Mouse (Mus musculus): ENCODE data around the gene Bdh1. TPM values are rescaled to one million over a fixed set of nuclear protein-coding genes. Genes with fewer than 3 reads are reported as not detected.
A peak's percentile ranks its signal among the peaks of the same experiment; 100 is the strongest.

The Bdh1 gene
- polyA plus RNA-seq, 1 experiment from 2014 or later = 10.8 TPM

- WGBS = 57% methylated on average over 14 of the region's 14 CpGs
- no peaks in the 10 kb centered on the region for H3K36me3 ChIP-seq
Measured at GRCm38 (mm10) chr16:31412321-31412720, 9.8 kb upstream of the Bdh1 start.

GRCm38 (mm10) chr16:31413777-31414176, 8.3 kb upstream of the Bdh1 start:
- no peak overlapping the region for H3K27ac ChIP-seq (replicated peaks)
- no peaks in the 10 kb centered on the region for H3K4me1 ChIP-seq
- H3K4me3 ChIP-seq = no peak overlapping the region
- H3K27me3 ChIP-seq (replicated peaks) = no peaks in the 10 kb centered on the region
- H3K9ac ChIP-seq = no peak overlapping the region
- ATAC-seq (ENCODE audit: extremely low read depth, insufficient number of reproducible peaks, low FRiP score, low TSS enrichment) = no peak
- no peaks in the 10 kb centered on the region for H3K9me3 ChIP-seq
- no peak overlapping the region for H3K4me2 ChIP-seq
- no peaks in the 10 kb centered on the region for H3K36me3 ChIP-seq
- 60% methylated on average over 3 of the region's 3 CpGs for WGBS

More at GRCm38 (mm10) chr16:31412321-31412720, 9.8 kb upstream of the Bdh1 start:
- Histone ChIP-seq H3K9me3 (no peaks in the 10 kb centered on the region), H3K4me1 (no peaks in the 10 kb centered on the region), H3K27me3 (replicated peaks) (no peaks in the 10 kb centered on the region), H3K9ac (no peak overlapping the region), H3K4me2 (no peak overlapping the region), H3K4me3 (no peak overlapping the region), H3K27ac (replicated peaks) (no peak overlapping the region)
- no peak for ATAC-seq (ENCODE audit: extremely low read depth, insufficient number of reproducible peaks, low FRiP score, low TSS enrichment)

- 48% methylated on average over 9 of the region's 9 CpGs for WGBS
- Histone ChIP-seq H3K27me3 (replicated peaks) (no peaks in the 10 kb centered on the region), H3K27ac (replicated peaks) (no peak overlapping the region), H3K4me3 (no peak overlapping the region), H3K9me3 (no peaks in the 10 kb centered on the region), H3K9ac (no peak overlapping the region), H3K4me2 (no peak overlapping the region), H3K36me3 (no peaks in the 10 kb centered on the region), H3K4me1 (no peaks in the 10 kb centered on the region)
- no peak for ATAC-seq (ENCODE audit: extremely low read depth, insufficient number of reproducible peaks, low FRiP score, low TSS enrichment)
Measured at GRCm38 (mm10) chr16:31415885-31416450, 6.1 kb upstream of the Bdh1 start.

- 67% methylated on average over 3 of the region's 3 CpGs for WGBS
- Histone ChIP-seq H3K27ac (replicated peaks) (no peak overlapping the region), H3K9me3 (no peaks in the 10 kb centered on the region), H3K9ac (no peak overlapping the region), H3K4me2 (no peak overlapping the region), H3K27me3 (replicated peaks) (no peaks in the 10 kb centered on the region; the same call in 1 of the 2 replicates), H3K36me3 (no peaks in the 10 kb centered on the region), H3K4me3 (no peak overlapping the region), H3K4me1 (no peaks in the 10 kb centered on the region)
- ATAC-seq (ENCODE audit: extremely low read depth, insufficient number of reproducible peaks, low FRiP score, low TSS enrichment) = no peak
Measured at GRCm38 (mm10) chr16:31418704-31419103, 3.4 kb upstream of the Bdh1 start.

GRCm38 (mm10) chr16:31419457-31419856, 2.6 kb upstream of the Bdh1 start:
- no peak for ATAC-seq (ENCODE audit: extremely low read depth, insufficient number of reproducible peaks, low FRiP score, low TSS enrichment)
- Histone ChIP-seq H3K4me1 (no peaks in the 10 kb centered on the region), H3K36me3 (no peaks in the 10 kb centered on the region), H3K9me3 (no peaks in the 10 kb centered on the region), H3K9ac (no peak overlapping the region), H3K4me3 (no peak overlapping the region), H3K4me2 (no peak overlapping the region), H3K27ac (replicated peaks) (no peak overlapping the region), H3K27me3 (replicated peaks) (no peaks in the 10 kb centered on the region; the same call in 1 of the 2 replicates)
- 47% methylated on average over 5 of the region's 5 CpGs for WGBS

GRCm38 (mm10) chr16:31422722-31423121, 642 bp downstream of the Bdh1 start:
- no peak for ATAC-seq (ENCODE audit: extremely low read depth, insufficient number of reproducible peaks, low FRiP score, low TSS enrichment)
- Histone ChIP-seq H3K9ac (no peak overlapping the region), H3K27me3 (replicated peaks) (peaks cover 18% of the 10 kb centered on the region), H3K4me2 (no peak overlapping the region), H3K27ac (replicated peaks) (no peak overlapping the region), H3K4me1 (no peaks in the 10 kb centered on the region), H3K36me3 (no peaks in the 10 kb centered on the region), H3K9me3 (no peaks in the 10 kb centered on the region), H3K4me3 (no peak overlapping the region)
- WGBS = 53% methylated on average over 1 of the region's 1 CpGs

- H3K27me3 ChIP-seq (replicated peaks) = peaks cover 24% of the 10 kb centered on the region
- H3K27ac ChIP-seq (replicated peaks) = no peak overlapping the region
- WGBS = 87% methylated on average over 4 of the region's 4 CpGs
- H3K4me2 ChIP-seq = no peak overlapping the region
- no peak overlapping the region for H3K9ac ChIP-seq
- no peaks in the 10 kb centered on the region for H3K9me3 ChIP-seq
- no peak overlapping the region for H3K4me3 ChIP-seq
- H3K4me1 ChIP-seq = peaks cover 5% of the 10 kb centered on the region
- ATAC-seq (ENCODE audit: extremely low read depth, insufficient number of reproducible peaks, low FRiP score, low TSS enrichment) = no peak
- H3K36me3 ChIP-seq = no peaks in the 10 kb centered on the region
Measured at GRCm38 (mm10) chr16:31423368-31423767, 1.3 kb downstream of the Bdh1 start.

- Histone ChIP-seq H3K4me3 (no peak overlapping the region), H3K4me1 (peaks cover 14% of the 10 kb centered on the region), H3K36me3 (no peaks in the 10 kb centered on the region), H3K4me2 (no peak overlapping the region), H3K9ac (no peak overlapping the region), H3K27me3 (replicated peaks) (peaks cover 32% of the 10 kb centered on the region), H3K27ac (replicated peaks) (no peak overlapping the region), H3K9me3 (no peaks in the 10 kb centered on the region)
- no peak for ATAC-seq (ENCODE audit: extremely low read depth, insufficient number of reproducible peaks, low FRiP score, low TSS enrichment)
- 81% methylated on average over 4 of the region's 4 CpGs for WGBS
Measured at GRCm38 (mm10) chr16:31424416-31425187, 2.5 kb downstream of the Bdh1 start.

GRCm38 (mm10) chr16:31425508-31425907, 3.4 kb downstream of the Bdh1 start:
- WGBS = 2% methylated on average over 4 of the region's 4 CpGs
- Histone ChIP-seq H3K4me1 (peaks cover 19% of the 10 kb centered on the region), H3K4me2 (no peak overlapping the region), H3K27me3 (replicated peaks) (peaks cover 32% of the 10 kb centered on the region), H3K27ac (replicated peaks) (no peak overlapping the region), H3K36me3 (no peaks in the 10 kb centered on the region), H3K9ac (no peak overlapping the region), H3K9me3 (no peaks in the 10 kb centered on the region), H3K4me3 (no peak overlapping the region)
- no peak for ATAC-seq (ENCODE audit: extremely low read depth, insufficient number of reproducible peaks, low FRiP score, low TSS enrichment)

- no peak for ATAC-seq (ENCODE audit: extremely low read depth, insufficient number of reproducible peaks, low FRiP score, low TSS enrichment)
- Histone ChIP-seq H3K9me3 (no peaks in the 10 kb centered on the region), H3K4me3 (no peak overlapping the region), H3K36me3 (no peaks in the 10 kb centered on the region), H3K27me3 (replicated peaks) (peaks cover 37% of the 10 kb centered on the region), H3K27ac (replicated peaks) (no peak overlapping the region), H3K9ac (no peak overlapping the region), H3K4me2 (no peak overlapping the region), H3K4me1 (peaks cover 19% of the 10 kb centered on the region)
- WGBS = 82% methylated on average over 6 of the region's 6 CpGs
Measured at GRCm38 (mm10) chr16:31426496-31427126, 4.5 kb downstream of the Bdh1 start.

- Histone ChIP-seq H3K27me3 (replicated peaks) (peaks cover 37% of the 10 kb centered on the region), H3K27ac (replicated peaks) (no peak overlapping the region), H3K4me1 (peaks cover 24% of the 10 kb centered on the region), H3K4me2 (peak overlapping the region; percentile 99), H3K36me3 (no peaks in the 10 kb centered on the region), H3K9ac (peak overlapping the region; percentile 72), H3K9me3 (no peaks in the 10 kb centered on the region), H3K4me3 (peak overlapping the region; percentile 63)
- WGBS = 4% methylated on average over 11 of the region's 11 CpGs
- ATAC-seq (ENCODE audit: extremely low read depth, insufficient number of reproducible peaks, low FRiP score, low TSS enrichment) = no peak
Measured at GRCm38 (mm10) chr16:31428335-31428674, 6.2 kb downstream of the Bdh1 start.

Measured in heart, embryonic 13.5 days (tissue).